Mouse (Mus musculus): Measurements from ENCODE around the gene Olfr332. TPM values are rescaled to one million over a fixed set of nuclear protein-coding genes. Genes with fewer than 3 reads are reported as not detected.
"Not testable (repeated sequence)": the region's sequence is repeated elsewhere in the genome, so short reads cannot be mapped to it uniquely, and the experiment has no call there.

Gene Olfr332
- polyA plus RNA-seq (2016; fragmentation: Nextera tagmentation; extraction: Ambion mirVana), result not detected in 2 replicates

GRCm38 (mm10) chr11:58492455-58492854 is at the start of gene Olfr332:
TSS of gene Olfr332 (minus strand) at chr11:58492555.
- Histone ChIP-seq H3K9ac (no peak within 1 kb of the TSS), H3K4me1 (no peaks in the 10 kb centered on the region), H3K9me3 (replicated peaks) (no peaks in the 10 kb centered on the region), H3K27me3 (no peaks in the 10 kb centered on the region), H3K4me3 (no peak within 1 kb of the TSS), H3K36me3 (no peaks in the 10 kb centered on the region), H3K27ac (no peak within 1 kb of the TSS), H3K4me2 (replicated peaks) (no peak within 1 kb of the TSS)
- ATAC-seq (ENCODE audit: low FRiP score), result no peak
- WGBS, result 89% methylated on average over 2 of the region's 2 CpGs

- not testable (repeated sequence) for H3K9me3 ChIP-seq (replicated peaks); H3K9ac ChIP-seq; H3K27ac ChIP-seq; ATAC-seq (ENCODE audit: low FRiP score); H3K4me1 ChIP-seq; H3K36me3 ChIP-seq; H3K27me3 ChIP-seq; H3K4me2 ChIP-seq (replicated peaks); H3K4me3 ChIP-seq
Observed at GRCm38 (mm10) chr11:58534736-58535135, 42.4 kb upstream of the Olfr332 start, which contains the start of gene Olfr330. TSS of gene Olfr330 (minus strand) at chr11:58534836.

GRCm38 (mm10) chr11:58519756-58520155 is 27.4 kb upstream of the Olfr332 start:
- not testable (repeated sequence) for H3K9ac ChIP-seq; H3K4me3 ChIP-seq; H3K27me3 ChIP-seq; H3K27ac ChIP-seq; ATAC-seq (ENCODE audit: low FRiP score); H3K36me3 ChIP-seq; H3K9me3 ChIP-seq (replicated peaks); H3K4me2 ChIP-seq (replicated peaks); H3K4me1 ChIP-seq
- WGBS, result 88% methylated on average over 7 of the region's 9 CpGs

GRCm38 (mm10) chr11:58518916-58519315 is 26.6 kb upstream of the Olfr332 start:
- not testable (repeated sequence) for H3K27ac ChIP-seq; H3K4me3 ChIP-seq; H3K27me3 ChIP-seq; ATAC-seq (ENCODE audit: low FRiP score); H3K36me3 ChIP-seq; H3K9me3 ChIP-seq (replicated peaks); H3K9ac ChIP-seq; H3K4me2 ChIP-seq (replicated peaks); H3K4me1 ChIP-seq
- WGBS, result 94% methylated on average over 18 of the region's 18 CpGs

GRCm38 (mm10) chr11:58509058-58509457 is 16.7 kb upstream of the Olfr332 start:
- H3K4me3 ChIP-seq; H3K27me3 ChIP-seq; H3K4me2 ChIP-seq (replicated peaks); H3K9ac ChIP-seq; H3K4me1 ChIP-seq; H3K9me3 ChIP-seq (replicated peaks); H3K36me3 ChIP-seq; H3K27ac ChIP-seq; ATAC-seq (ENCODE audit: low FRiP score): not testable (repeated sequence)
- WGBS, result 86% methylated on average over 19 of the region's 19 CpGs

GRCm38 (mm10) chr11:58502472-58502871 is 10.1 kb upstream of the Olfr332 start, which contains the start of gene Olfr331:
TSS of gene Olfr331 (minus strand) at chr11:58502572.
- H3K27ac ChIP-seq; ATAC-seq (ENCODE audit: low FRiP score); H3K27me3 ChIP-seq; H3K4me3 ChIP-seq; H3K9me3 ChIP-seq (replicated peaks); H3K4me2 ChIP-seq (replicated peaks); H3K4me1 ChIP-seq; H3K36me3 ChIP-seq; H3K9ac ChIP-seq: not testable (repeated sequence)

GRCm38 (mm10) chr11:58499290-58499689 is 6.9 kb upstream of the Olfr332 start:
- Histone ChIP-seq H3K36me3 (no peaks in the 10 kb centered on the region), H3K4me1 (no peaks in the 10 kb centered on the region), H3K4me3 (no peak overlapping the region), H3K9me3 (replicated peaks) (no peaks in the 10 kb centered on the region), H3K4me2 (replicated peaks) (no peak overlapping the region), H3K9ac (no peak overlapping the region), H3K27ac (no peak overlapping the region), H3K27me3 (no peaks in the 10 kb centered on the region)
- 63% methylated on average over 3 of the region's 3 CpGs for WGBS
- ATAC-seq (ENCODE audit: low FRiP score), result no peak

GRCm38 (mm10) chr11:58498761-58499160 is 6.4 kb upstream of the Olfr332 start:
- Histone ChIP-seq H3K4me3 (no peak overlapping the region), H3K4me2 (replicated peaks) (no peak overlapping the region), H3K36me3 (no peaks in the 10 kb centered on the region), H3K9me3 (replicated peaks) (no peaks in the 10 kb centered on the region), H3K4me1 (no peaks in the 10 kb centered on the region), H3K27ac (no peak overlapping the region), H3K27me3 (no peaks in the 10 kb centered on the region), H3K9ac (no peak overlapping the region)
- ATAC-seq (ENCODE audit: low FRiP score), result no peak
- WGBS, result 82% methylated on average over 9 of the region's 9 CpGs

- no peak for ATAC-seq (ENCODE audit: low FRiP score)
- Histone ChIP-seq H3K27me3 (no peaks in the 10 kb centered on the region), H3K4me3 (no peak within 1 kb of the TSS), H3K4me2 (replicated peaks) (no peak within 1 kb of the TSS), H3K9me3 (replicated peaks) (no peaks in the 10 kb centered on the region), H3K4me1 (no peaks in the 10 kb centered on the region), H3K9ac (no peak within 1 kb of the TSS), H3K27ac (no peak within 1 kb of the TSS), H3K36me3 (no peaks in the 10 kb centered on the region)
Observed at GRCm38 (mm10) chr11:58462170-58462569, 30.2 kb downstream of the Olfr332 start, which contains the start of gene Olfr30. TSS of gene Olfr30 (minus strand) at chr11:58462270.

- peak overlapping the region; percentile 35; the same call in 1 of the 2 replicates for H3K27ac ChIP-seq
- no peaks in the 10 kb centered on the region for H3K27me3 ChIP-seq
- no peaks in the 10 kb centered on the region for H3K36me3 ChIP-seq
- H3K4me3 ChIP-seq, result no peak overlapping the region
- H3K9ac ChIP-seq, result no peak overlapping the region
- no peak for ATAC-seq (ENCODE audit: low FRiP score)
- H3K9me3 ChIP-seq (replicated peaks), result 0 out of 2 replicates have a peak, but pooled peaks cover 3% of the 10 kb centered on the region
- H3K4me1 ChIP-seq, result no peaks in the 10 kb centered on the region
- 50% methylated on average over 4 of the region's 4 CpGs for WGBS
- no peak overlapping the region for H3K4me2 ChIP-seq (replicated peaks)
Observed at GRCm38 (mm10) chr11:58453592-58453991, 38.8 kb downstream of the Olfr332 start.

GRCm38 (mm10) chr11:58452759-58453158 is 39.6 kb downstream of the Olfr332 start, which contains the start of gene Lypd9:
TSS of gene Lypd9 (minus strand) at chr11:58452923.
- Histone ChIP-seq H3K9ac (no peak within 1 kb of the TSS), H3K36me3 (no peaks in the 10 kb centered on the region), H3K9me3 (replicated peaks) (0 out of 2 replicates have a peak, but pooled peaks cover 6% of the 10 kb centered on the region), H3K4me1 (no peaks in the 10 kb centered on the region), H3K27me3 (no peaks in the 10 kb centered on the region), H3K27ac (no peak within 1 kb of the TSS), H3K4me3 (no peak within 1 kb of the TSS), H3K4me2 (replicated peaks) (no peak within 1 kb of the TSS)
- no peak for ATAC-seq (ENCODE audit: low FRiP score)
- WGBS, result 96% methylated on average over 9 of the region's 9 CpGs

All from hindbrain, embryonic 12.5 days (tissue).